8 mouse cellular contexts compared by ENCODE assay signal in the genomic region with DNA sequence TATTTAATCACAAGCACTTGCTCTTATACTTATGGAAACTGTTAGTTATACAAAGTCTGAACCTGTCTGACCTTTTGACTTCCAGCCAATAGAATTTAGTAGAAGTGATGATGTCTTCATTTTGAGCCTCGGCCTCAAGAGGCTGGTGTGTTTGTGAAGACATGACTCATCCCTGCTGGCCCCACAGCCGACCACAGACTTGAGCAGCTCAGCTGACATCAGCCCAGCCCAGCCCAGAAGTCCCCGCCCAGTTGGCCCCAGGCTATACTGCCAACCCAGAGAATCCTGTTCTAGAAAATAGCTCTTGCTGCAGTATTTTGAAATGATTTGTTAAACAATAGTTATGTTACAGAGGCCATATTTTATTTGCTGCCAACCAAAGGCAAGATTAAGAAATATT.
A peak's percentile ranks its signal among the peaks of the same experiment; 100 is the strongest.
DNase-seq lines count a peak whose midpoint lies in the region; ATAC-seq and TF ChIP-seq lines count a peak whose summit lies in the region.

No protein-coding gene starts in this region.

- TF ChIP-seq EP300 in liver, postnatal 0 days (IDR thresholded peaks at IDR 0.05; ENCODE audit: low read depth): no peak

- no peaks in the 10 kb centered on the region for H3K36me3 ChIP-seq in ES-E14 (ENCODE audit: control insufficient read depth, insufficient read depth, low read length, poor library complexity, severe bottlenecking)
- no peaks in the 10 kb centered on the region for H3K36me3 ChIP-seq in liver, postnatal 0 days (replicated peaks; ENCODE audit: insufficient read depth, low read length)

- 23% methylated on average over 3 of the region's 3 CpGs for WGBS in liver, postnatal 0 days (ENCODE audit: insufficient replicate concordance)

- ATAC-seq in liver, postnatal 0 days: peak; percentile 43; the same call in 1 of the 2 replicates

- no peak for TF ChIP-seq CTCF in liver, postnatal 0 days (IDR thresholded peaks at IDR 0.05; ENCODE audit: low read depth)

- no peaks in the 10 kb centered on the region for H3K27me3 ChIP-seq in liver, postnatal 0 days (ENCODE audit: insufficient read depth, low read length)

- peak; percentile 26 to 69 for DNase-seq in adrenal gland, adult (ENCODE audit: inconsistent age in 2 of 2, low spot score in 1 of 2)
- DNase-seq in adrenal gland, postnatal 4 days (ENCODE audit: low spot score in 2 of 2): no peak
- DNase-seq in ES-E14 (ENCODE audit: low read depth, low spot score): peak; percentile 38
- DNase-seq in fat pad, adult 2 months (ENCODE audit: extremely low read depth, low read depth, low spot score): peak; percentile 74
- peak; percentile 29 for DNase-seq in liver, postnatal 0 days
- DNase-seq in urinary bladder, postnatal 25 days (ENCODE audit: low spot score): peak; percentile 31
- no peak for DNase-seq in left cerebral cortex, adult 11 months (ENCODE audit: low spot score)
- DNase-seq in MN1 (ENCODE audit: low spot score): no peak

- H3K4me3 ChIP-seq in ES-E14 (ENCODE audit: insufficient read depth in 1 of 2, low read depth in 1 of 2, low read length in 2 of 2, poor library complexity in 1 of 2, severe bottlenecking in 1 of 2): no peak overlapping the region
- H3K4me3 ChIP-seq in liver, postnatal 0 days (ENCODE audit: low read depth, low read length): no peak overlapping the region

- no peak overlapping the region for H3K4me2 ChIP-seq in liver, postnatal 0 days (ENCODE audit: low read depth, low read length)

- no peak overlapping the region for H3K27ac ChIP-seq in ES-E14 (ENCODE audit: insufficient read depth, low read depth, low read length, poor library complexity, severe bottlenecking)
- no peak overlapping the region for H3K27ac ChIP-seq in liver, postnatal 0 days (ENCODE audit: low read depth)

- H3K9ac ChIP-seq in ES-E14 (ENCODE audit: insufficient read depth, low read depth, low read length, poor library complexity, severe bottlenecking): no peak overlapping the region
- H3K9ac ChIP-seq in liver, postnatal 0 days (replicated peaks): no peak overlapping the region

- in situ Hi-C loops in ES-E14 (cut with MboI; ENCODE audit: low sequenced_read_pairs in 2 of 2, unreplicated experiment in 2 of 2): no loop called here

- H3K9me3 ChIP-seq in ES-E14 (ENCODE audit: control insufficient read depth, insufficient read depth, low read depth, low read length): no peaks in the 10 kb centered on the region
- no peaks in the 10 kb centered on the region for H3K9me3 ChIP-seq in liver, postnatal 0 days (ENCODE audit: low read length)

- H3K4me1 ChIP-seq in ES-E14 (ENCODE audit: control insufficient read depth in 2 of 2, insufficient read depth in 2 of 2, low read length in 2 of 2, poor library complexity in 1 of 2): 0 out of 4 replicates have a peak, but pooled peaks cover 2% of the 10 kb centered on the region in 2 experiments
- H3K4me1 ChIP-seq in liver, postnatal 0 days (ENCODE audit: insufficient read depth): no peaks in the 10 kb centered on the region

TF ChIP-seq in ES-E14, 5 proteins besides CTCF, POLR2A, EP300 and RAD21:
- no peak for TF ChIP-seq ZC3H11A (IDR thresholded peaks at IDR 0.05; ENCODE audit: borderline replicate concordance, low read depth, low read length)
- TF ChIP-seq ZNF384 (IDR thresholded peaks at IDR 0.05; ENCODE audit: low read depth, low read length): no peak
- no peak for TF ChIP-seq HCFC1 (IDR thresholded peaks at IDR 0.05; ENCODE audit: borderline replicate concordance, insufficient read depth, low read length)
- TF ChIP-seq MAFK (IDR thresholded peaks at IDR 0.05; ENCODE audit: insufficient read depth, low read depth, low read length): no peak

Comparison
In these comparisons a context has a peak if more than half of its experiments do, and no peak if none do; other contexts are left out.
1. DNase-seq: peak in adrenal gland, adult (2 of 2), ES-E14 (single experiment), fat pad, adult 2 months (single experiment), liver, postnatal 0 days (single experiment) and urinary bladder, postnatal 25 days (single experiment); none in adrenal gland, postnatal 4 days (0 of 2), left cerebral cortex, adult 11 months (single experiment) and MN1 (single experiment).